8 mouse cellular contexts compared by ENCODE assay signal in the genomic region with DNA sequence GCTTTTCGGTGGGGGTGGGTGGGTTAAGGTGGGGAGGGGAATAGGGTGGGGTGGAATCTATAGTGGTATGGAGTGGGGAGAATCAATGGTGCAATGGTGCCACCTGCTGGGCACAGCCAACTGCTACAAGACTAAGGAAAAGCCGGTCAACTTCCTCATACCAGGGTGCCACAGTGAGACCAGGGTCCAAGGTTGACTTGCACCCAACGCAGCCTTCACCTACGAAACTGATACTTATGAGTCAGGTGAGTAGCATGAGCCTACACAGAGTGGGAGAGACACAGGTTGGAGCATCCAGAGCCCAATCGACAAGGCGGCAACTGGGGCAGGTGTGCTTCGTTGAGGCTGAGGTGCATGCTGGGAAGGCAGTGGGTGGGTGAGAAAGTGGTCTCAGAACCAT. TPM values are rescaled to one million over a fixed set of nuclear protein-coding genes. Genes with fewer than 3 reads are reported as not detected.
DNase-seq lines count a peak whose midpoint lies in the region; ATAC-seq lines count a peak whose summit lies in the region.

No protein-coding gene starts in this region.

- H3K9me3 ChIP-seq in stomach, embryonic 14.5 days (ENCODE audit: control insufficient read depth, low read depth, low read length), result no peaks in the 10 kb centered on the region

- ATAC-seq in monocyte, adult 5-6 weeks (replicated peaks; ENCODE audit: insufficient number of reproducible peaks, low FRiP score, low TSS enrichment, poor library complexity, severe bottlenecking), result peak; percentile 87
- ATAC-seq in stomach, embryonic 14.5 days (ENCODE audit: insufficient number of reproducible peaks, insufficient read depth, low FRiP score, low read depth), result peak; percentile 75

- H3K9ac ChIP-seq in stomach, embryonic 14.5 days (replicated peaks; ENCODE audit: low read depth, low read length), result no peak overlapping the region

- H3K4me2 ChIP-seq in stomach, embryonic 14.5 days (replicated peaks; ENCODE audit: low read depth, low read length), result peak overlapping the region; percentile 36

- H3K27me3 ChIP-seq in stomach, embryonic 14.5 days (ENCODE audit: control insufficient read depth, insufficient read depth, low read length), result no peaks in the 10 kb centered on the region

- no peaks in the 10 kb centered on the region for H3K36me3 ChIP-seq in stomach, embryonic 14.5 days (ENCODE audit: control insufficient read depth, insufficient read depth, low read length)

- H3K4me3 ChIP-seq in stomach, embryonic 14.5 days (ENCODE audit: low read depth, low read length), result no peak overlapping the region

- peaks cover 4% of the 10 kb centered on the region; the same call in 1 of the 2 replicates for H3K4me1 ChIP-seq in stomach, embryonic 14.5 days (ENCODE audit: control insufficient read depth, insufficient read depth, low read length)

- peak; percentile 74 for DNase-seq in 416B (ENCODE audit: low read depth)
- peak; percentile 63 for DNase-seq in adrenal gland, adult 8-10 months
- peak; percentile 75 for DNase-seq in embryo, embryonic 9.5 days (ENCODE audit: extremely low spot score)
- peak; percentile 47 to 55 for DNase-seq in heart, adult 9 months (ENCODE audit: low spot score in 2 of 2)
- peak; percentile 77 for DNase-seq in kidney, adult 9 months
- DNase-seq in liver, result peak; percentile 71

- H3K27ac ChIP-seq in stomach, embryonic 14.5 days (ENCODE audit: low read length), result no peak overlapping the region

- WGBS in stomach, embryonic 14.5 days, result 13% methylated on average over 7 of the region's 7 CpGs

RNA-seq across cellular contexts. Expression of a gene that starts 1.0 kb away (rescaled TPM):
- 100 to 1,000 TPM; 160 to 412 (median 278) TPM for total RNA-seq in adrenal gland, adult 8-10 months (2022)
- total RNA-seq in monocyte, adult 5-6 weeks (2017), result 11.8 to 14.7 TPM (median 13.1 TPM) in 3 replicates
- 10.1 and 12.7 TPM in 2 replicates for polyA plus RNA-seq in stomach, embryonic 14.5 days (2014; fragmentation: Nextera tagmentation; extraction: Ambion mirVana)

RNA-seq across cellular contexts. Expression of a gene that starts 25.0 kb away (rescaled TPM):
- total RNA-seq in adrenal gland, adult 8-10 months (2022), result 1 to 10 TPM in 2 of 4 experiments, under 1 TPM in 2; 0.40 to 1.4 (median 0.94) TPM
- 0.29 TPM in 1 of 3 replicates, not detected in the others for total RNA-seq in monocyte, adult 5-6 weeks (2017)
- 0.33 TPM in 1 of 2 replicates, not detected in the other for polyA plus RNA-seq in stomach, embryonic 14.5 days (2014; fragmentation: Nextera tagmentation; extraction: Ambion mirVana)

RNA-seq across cellular contexts. Expression of a gene that starts 57.7 kb away (rescaled TPM):
- 10 to 100 TPM in 2 of 4 experiments, 1 to 10 TPM in 2; 6.8 to 11.1 (median 9.8) TPM for total RNA-seq in adrenal gland, adult 8-10 months (2022)
- total RNA-seq in monocyte, adult 5-6 weeks (2017), result 0.76 to 2.3 TPM in 2 of 3 replicates, not detected in the other
- 5.9 and 7.2 TPM in 2 replicates for polyA plus RNA-seq in stomach, embryonic 14.5 days (2014; fragmentation: Nextera tagmentation; extraction: Ambion mirVana)

Comparison
In these comparisons a context has a peak if more than half of its experiments do, and no peak if none do; other contexts are left out.
1. RNA of a gene that starts 1.0 kb away (total RNA-seq): 160 to 412 TPM in adrenal gland, adult 8-10 months; 11.8 to 14.7 TPM in monocyte, adult 5-6 weeks; every median in the first group is over 10 times any median in the second.
2. Peak in every context shown above with its lines, with median percentiles within 50 percentile points of each other: DNase-seq.